Mouse (Mus musculus): ENCODE data around the gene Trim11.

Trim11 gene

DNA sequence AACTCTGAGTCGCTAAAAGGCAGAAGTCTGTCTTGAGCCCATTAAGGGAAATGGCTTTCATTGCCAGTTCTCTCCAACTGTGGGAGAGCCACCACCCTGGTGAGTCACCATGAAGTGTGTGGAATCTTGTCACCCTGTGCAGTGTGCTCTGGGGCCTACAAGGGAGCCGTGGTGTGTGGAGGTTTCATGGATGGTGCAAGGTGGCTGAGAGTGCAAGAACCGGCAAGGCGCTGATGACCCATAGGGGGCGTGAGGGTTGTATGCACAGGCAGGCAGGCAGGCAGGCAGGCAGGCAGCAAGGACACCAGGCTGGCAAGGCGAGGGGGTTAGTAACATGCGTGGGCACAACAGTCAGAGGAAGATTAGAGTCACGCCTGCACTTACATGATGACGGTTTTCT, 37.2 kb downstream of the Trim11 start:
- DNase-seq (ENCODE audit: low spot score), result peak; percentile 71

DNA sequence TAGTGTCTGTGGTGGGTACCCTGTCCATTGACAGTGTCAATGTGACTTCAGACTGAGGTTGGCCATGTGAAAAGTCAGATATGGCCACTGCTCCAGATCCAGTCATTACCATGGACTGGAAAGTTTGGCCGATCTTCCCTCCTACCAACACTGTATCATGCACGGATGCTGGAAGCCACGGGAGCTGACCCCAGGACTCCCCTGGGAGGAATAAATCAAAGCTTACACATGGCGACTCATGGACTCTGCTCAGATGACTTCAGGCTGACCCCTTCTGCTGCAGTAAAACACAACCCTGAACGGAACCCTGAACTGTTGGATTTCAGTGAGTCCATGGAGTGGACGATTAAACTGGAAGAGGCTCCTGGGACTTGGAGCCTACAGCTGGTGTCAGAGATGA, 48.5 kb downstream of the Trim11 start:
- DNase-seq (ENCODE audit: low spot score), result no peak

DNA sequence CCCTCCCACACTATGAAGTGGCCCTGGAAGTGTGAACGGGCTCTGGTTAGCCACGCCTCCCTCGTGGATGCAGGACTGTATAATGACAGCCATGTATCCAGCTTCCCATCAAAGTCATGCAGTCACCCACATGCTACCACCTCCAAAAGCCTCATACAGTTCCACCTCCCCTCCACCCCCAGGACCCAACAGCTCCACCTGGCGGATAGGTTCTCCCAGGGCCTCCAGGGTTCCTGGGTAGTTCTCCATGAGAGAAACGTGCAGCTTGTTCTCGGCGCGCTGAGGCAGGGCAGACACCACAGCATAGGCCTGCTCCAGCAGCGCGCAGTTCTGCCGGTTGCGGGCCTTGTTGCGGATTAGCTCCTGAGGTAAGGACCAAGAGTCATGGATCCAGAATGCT, 51.1 kb downstream of the Trim11 start:
- DNase-seq (ENCODE audit: low spot score), result no peak

All from testis, postnatal 10 days (tissue).